Mouse (Mus musculus) R1 (cell line): ENCODE results near the gene Pmfbp1.

ENCODE experiments used
- DNase-seq: peaks from one replicate; pipeline ENCODE4 v3.0.0-alpha.2; 2018; ENCODE audit warnings: low read depth, low spot score

The Pmfbp1 gene

GRCm38 (mm10) chr8:109493727-109494126 lies at the start of gene Pmfbp1:
Pmfbp1 (plus strand) TSS chr8:109494027.
- DNase-seq, result no peak

- peak; percentile 53 for DNase-seq
These were observed 46.9 kb upstream of the Pmfbp1 start for GRCm38 (mm10) chr8:109446896-109447295.

- no peak for DNase-seq
These were observed 42.8 kb upstream of the Pmfbp1 start for GRCm38 (mm10) chr8:109451000-109451399.

DNA sequence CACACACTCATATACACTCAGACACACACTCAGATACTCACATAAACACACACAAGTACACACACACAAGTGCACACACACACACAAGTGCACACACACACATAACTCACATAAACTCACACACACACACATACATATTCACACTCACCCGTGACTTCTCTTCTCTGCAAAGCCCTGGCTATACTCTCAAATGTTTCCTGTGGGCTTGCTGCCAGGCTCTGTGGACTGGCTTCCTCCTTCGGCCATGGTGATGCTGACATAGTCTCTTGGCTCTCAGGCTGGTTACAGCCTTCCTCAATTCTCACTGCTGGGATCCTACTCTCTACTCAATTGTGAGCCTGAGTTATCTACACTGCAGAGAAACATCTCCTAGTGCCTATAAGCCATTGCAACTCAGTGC lies 38.7 kb upstream of the Pmfbp1 start:
- no peak for DNase-seq

DNA sequence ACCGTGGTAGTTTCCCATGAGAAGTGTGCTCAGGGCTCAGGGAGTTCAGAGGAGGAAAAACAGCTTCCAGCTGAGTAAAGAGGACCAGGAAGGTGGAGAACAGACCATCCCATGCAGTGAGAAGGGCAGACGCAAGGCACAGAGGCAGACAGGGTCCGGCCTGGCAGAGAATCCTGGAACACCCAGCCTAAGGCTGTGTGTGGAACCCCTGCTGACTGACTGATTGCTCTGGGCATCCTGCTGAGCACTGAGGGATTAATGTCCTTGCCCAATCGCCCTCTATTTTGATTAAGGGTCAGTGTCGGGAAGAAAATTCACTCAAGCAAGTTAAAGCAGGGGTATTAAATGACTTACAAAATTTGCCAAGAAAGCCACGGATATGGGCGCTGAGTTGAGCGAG lies 36.4 kb upstream of the Pmfbp1 start:
- no peak for DNase-seq

- peak; percentile 56 for DNase-seq
These were observed 35.2 kb upstream of the Pmfbp1 start for GRCm38 (mm10) chr8:109458580-109458979.

DNA sequence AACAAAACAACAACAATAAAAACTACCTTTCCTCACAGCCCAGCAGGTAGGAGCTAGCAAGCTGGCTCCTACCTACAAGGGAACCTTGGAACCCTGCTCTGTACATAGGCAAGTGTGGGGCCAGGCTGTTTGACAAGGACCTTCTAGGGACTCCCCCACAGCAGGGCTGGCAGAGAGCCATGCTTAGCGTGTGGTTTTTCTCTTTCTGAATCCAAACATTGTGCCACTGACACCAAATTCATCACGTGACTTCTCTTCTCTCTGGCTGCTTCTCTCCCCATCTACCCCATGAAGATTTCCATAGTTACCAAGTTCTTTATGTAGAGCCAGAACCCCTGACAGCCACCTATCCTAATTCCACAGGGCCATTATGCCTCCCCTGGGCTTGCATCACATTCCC lies 30.8 kb upstream of the Pmfbp1 start:
- peak; percentile 45 for DNase-seq

GRCm38 (mm10) chr8:109463677-109464313 lies 30.0 kb upstream of the Pmfbp1 start:
- peak; percentile 87 for DNase-seq

DNA sequence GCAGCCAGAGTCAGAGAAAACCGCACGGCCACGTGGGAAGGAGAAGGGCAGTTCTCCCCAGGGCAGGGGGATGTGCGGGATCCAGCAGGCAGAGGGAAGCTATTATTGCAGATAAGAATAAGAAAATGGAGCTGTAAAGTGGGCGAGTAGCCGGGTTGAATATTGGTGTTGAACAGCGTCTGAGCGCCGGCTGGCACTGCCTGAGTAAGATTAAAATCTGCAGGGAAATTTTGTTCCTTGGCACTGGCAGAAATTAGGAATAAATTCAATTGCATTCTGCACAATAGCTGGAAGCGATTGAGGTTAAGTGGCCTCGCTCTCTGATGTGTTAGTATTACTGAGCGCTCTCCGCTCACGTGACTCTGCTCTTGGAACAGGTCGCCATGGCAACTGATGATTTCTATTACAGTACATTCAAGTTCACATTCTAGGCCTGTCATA lies 29.4 kb upstream of the Pmfbp1 start:
- peak; percentile 66 for DNase-seq

- no peak for DNase-seq
These were observed 28.8 kb upstream of the Pmfbp1 start for GRCm38 (mm10) chr8:109465056-109465455.

- DNase-seq, result no peak
These were observed 28.1 kb upstream of the Pmfbp1 start for GRCm38 (mm10) chr8:109465761-109466160.

GRCm38 (mm10) chr8:109467516-109467915 lies 26.3 kb upstream of the Pmfbp1 start:
- peak; percentile 23 for DNase-seq

DNA sequence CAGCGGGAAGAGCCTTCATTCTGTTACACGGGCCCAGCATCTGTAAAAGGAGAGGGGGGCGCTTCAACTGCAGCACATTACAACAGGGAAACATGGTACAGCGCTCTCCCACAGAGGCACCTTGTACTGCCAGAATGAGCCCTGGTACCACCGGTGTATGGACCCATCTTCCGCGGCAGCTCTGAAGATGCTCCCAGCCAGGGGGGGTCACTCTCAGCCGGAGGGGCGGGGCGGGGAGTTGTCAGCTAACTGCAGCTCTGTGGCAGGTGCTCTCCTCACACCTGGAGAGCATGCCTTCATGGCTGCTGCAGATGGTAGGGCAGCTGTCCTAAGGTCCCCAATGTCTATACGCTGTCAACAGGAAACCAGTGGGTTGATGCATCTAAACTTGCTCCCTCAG lies 25.7 kb upstream of the Pmfbp1 start:
- no peak for DNase-seq

DNA sequence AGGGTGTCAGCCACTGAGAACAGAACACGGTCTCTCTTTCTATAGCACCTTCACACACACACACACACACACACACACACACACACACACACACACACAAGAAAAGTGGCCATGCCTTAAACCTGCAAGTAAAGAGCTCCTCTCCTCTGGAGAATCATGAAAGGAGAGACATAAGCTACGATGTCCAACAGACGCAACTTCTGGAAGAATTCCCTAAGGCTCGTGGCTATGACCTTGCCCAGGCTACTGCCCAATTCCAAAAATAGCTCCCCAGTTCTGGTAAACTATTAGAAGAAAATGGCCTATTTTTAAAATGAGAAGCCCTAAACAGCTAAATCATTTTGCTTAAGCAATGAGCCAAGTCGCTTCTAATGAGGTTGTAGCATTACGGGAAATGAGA lies 22.0 kb upstream of the Pmfbp1 start:
- no peak for DNase-seq

DNA sequence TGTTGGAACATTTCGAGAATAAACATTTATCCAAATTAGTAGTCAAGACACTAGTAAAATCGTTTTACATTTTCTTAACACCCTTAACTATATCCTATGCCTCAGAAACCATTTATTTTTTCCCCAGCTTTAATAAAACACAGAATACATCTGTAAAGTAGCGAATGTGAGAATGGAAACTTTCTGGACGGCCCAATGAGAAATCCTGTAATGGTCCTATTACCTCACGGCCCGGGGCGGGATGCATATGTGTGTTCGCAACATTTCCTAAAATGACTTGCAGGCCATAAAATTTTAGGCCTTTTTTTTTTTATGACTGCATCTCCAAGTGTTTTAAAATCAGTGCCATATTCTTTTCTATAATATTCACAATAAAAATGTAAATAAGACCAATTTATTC lies 21.4 kb upstream of the Pmfbp1 start:
- no peak for DNase-seq

DNA sequence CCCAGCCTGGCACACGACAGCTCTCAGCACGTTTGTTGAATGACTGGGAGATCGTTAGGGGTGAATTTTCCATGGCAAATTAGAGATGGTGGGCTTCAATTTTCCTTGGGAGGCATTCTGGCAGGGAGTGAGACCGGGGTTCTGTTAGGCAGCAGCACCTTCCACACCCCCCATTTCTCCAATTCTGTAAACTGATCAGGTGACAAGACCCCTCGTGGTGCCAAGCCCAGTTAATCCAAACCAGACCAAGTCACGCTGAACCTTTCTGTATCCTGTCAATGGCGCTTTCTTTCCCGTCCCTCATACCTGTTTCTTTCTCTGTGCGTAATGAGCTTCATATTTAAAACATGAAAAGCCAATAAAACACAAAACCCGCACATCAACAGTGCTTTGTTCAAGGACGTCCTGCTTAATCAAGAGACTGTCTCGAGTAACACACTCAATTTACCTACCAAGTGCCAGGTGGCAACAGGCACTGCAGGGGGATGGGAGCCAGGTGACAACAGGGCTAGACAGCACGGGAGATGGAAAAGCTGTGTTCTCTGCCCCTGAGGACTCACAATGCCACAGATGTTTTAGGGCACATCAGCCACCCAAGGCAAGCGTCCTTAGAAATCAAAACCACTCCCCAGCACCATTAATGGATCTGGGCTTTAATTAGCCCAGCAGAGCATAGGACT lies 19.2 kb upstream of the Pmfbp1 start:
- no peak for DNase-seq

DNA sequence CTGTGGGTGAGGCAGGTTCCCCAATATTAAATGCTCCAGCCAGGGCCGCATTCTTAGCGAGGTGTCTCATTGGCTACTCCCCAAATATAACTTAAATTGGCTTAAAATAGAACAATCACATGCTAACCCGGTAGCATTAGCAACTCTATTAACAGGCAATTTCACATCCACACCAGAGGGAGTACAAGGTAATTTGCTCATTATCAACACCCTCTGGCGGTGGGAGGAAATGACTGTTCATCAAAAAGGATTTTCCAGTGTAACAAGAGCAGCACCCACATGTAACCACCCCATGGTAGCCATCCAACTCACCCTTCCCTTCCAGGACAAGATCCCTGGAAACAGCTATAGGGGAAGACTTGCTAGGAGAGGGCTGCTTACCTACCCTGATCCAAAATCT lies 18.4 kb upstream of the Pmfbp1 start:
- DNase-seq, result peak; percentile 34

- DNase-seq, result peak; percentile 90
These were observed 15.2 kb upstream of the Pmfbp1 start for GRCm38 (mm10) chr8:109478586-109478985.

DNA sequence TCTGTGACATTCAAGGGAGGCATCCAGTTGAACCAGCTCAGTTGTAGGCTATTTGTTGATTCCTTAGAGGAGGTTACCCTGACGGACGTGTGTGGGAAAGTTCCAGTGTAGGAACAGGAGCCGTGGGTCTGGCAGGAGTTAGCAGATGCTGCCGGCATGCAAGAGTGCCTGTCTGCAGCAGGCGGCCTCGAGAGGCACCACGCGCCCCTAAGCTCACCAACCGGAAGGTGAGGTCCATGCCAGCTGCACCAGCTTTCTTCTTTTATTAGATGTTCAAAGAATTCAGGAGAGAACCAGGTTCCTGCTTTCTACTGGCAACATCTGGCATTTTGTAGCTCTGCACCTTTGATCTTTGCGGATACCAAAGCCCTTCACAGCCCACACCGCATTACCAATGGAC lies 9.1 kb upstream of the Pmfbp1 start:
- peak; percentile 33 for DNase-seq

- DNase-seq, result no peak
These were observed 8.3 kb upstream of the Pmfbp1 start for GRCm38 (mm10) chr8:109485530-109485929.

- DNase-seq, result no peak
These were observed 1.0 kb upstream of the Pmfbp1 start for GRCm38 (mm10) chr8:109492785-109493184.

- no peak for DNase-seq
These were observed 774 bp downstream of the Pmfbp1 start for GRCm38 (mm10) chr8:109494601-109495000.

DNA sequence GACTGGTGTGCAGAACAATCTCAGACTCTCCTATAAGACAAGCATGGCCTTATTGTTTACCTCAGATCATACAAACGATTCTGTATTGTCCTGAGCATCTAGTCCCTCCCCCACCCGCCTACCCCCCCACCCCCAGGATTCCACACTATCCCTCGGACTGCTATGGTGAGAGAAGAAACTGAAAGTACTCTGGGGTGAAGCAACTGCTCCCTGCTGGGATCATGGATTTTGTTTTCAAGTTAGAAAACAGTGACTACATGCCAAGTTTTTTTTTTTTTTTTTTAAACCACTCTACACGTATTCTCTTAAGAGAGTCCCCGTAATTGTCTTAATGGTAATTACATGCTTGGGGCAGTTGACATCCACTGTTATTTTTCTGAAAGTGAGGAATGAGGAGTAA lies 3.6 kb downstream of the Pmfbp1 start:
- DNase-seq, result no peak
